Mouse (Mus musculus) heart, embryonic 16.5 days (tissue): ENCODE data around the gene Prap1. TPM values are rescaled to one million over a fixed set of nuclear protein-coding genes. Genes with fewer than 3 reads are reported as not detected.

Source experiments
- ATAC-seq: fragments of 200-750 bp; cut with Nextera tagmentation; replicated peaks from 2 replicates; pipeline ENCODE4 v1.8.0; 2017; ENCODE audit warnings: moderate number of reproducible peaks; ENCODE audit not compliant: insufficient read depth, low FRiP score; ENCODE audit errors: extremely low read depth
- H3K27ac ChIP-seq: fragments of 300-500 bp; sonication (generic); 2 replicates; pipeline ENCODE4 v1.5.1; 2014; ENCODE audit warnings: mild to moderate bottlenecking, low read length, control low read depth, moderate library complexity
- H3K27me3 ChIP-seq: fragments of 300-500 bp; sonication (generic); 2 replicates; pipeline ENCODE4 v1.6.1; 2014; ENCODE audit warnings: low read length, mixed read lengths; ENCODE audit not compliant: control insufficient read depth, insufficient read depth
- H3K36me3 ChIP-seq: fragments of 300-500 bp; sonication (generic); 2 replicates; pipeline ENCODE4 v1.6.1; 2014; ENCODE audit not compliant: control insufficient read depth, insufficient read depth
- H3K4me1 ChIP-seq: fragments of 300-500 bp; sonication (generic); 2 replicates; pipeline ENCODE4 v1.6.1; 2014; ENCODE audit warnings: low read length, mixed read lengths; ENCODE audit not compliant: control insufficient read depth, insufficient read depth
- H3K4me2 ChIP-seq: fragments of 300-500 bp; sonication (generic); 2 replicates; pipeline ENCODE4 v1.6.1; 2014; ENCODE audit warnings: low read depth, mild to moderate bottlenecking, control low read depth, low read length
- H3K4me3 ChIP-seq: fragments of 300-500 bp; sonication (generic); 2 replicates; pipeline ENCODE4 v1.5.1; 2014; ENCODE audit warnings: mild to moderate bottlenecking, control low read depth, low read length
- H3K9ac ChIP-seq: fragments of 300-500 bp; sonication (generic); 2 replicates; pipeline ENCODE4 v1.6.1; 2014; ENCODE audit warnings: low read length, control low read depth
- H3K9me3 ChIP-seq: fragments of 300-500 bp; sonication (generic); replicated peaks from 2 replicates; pipeline ENCODE4 v1.6.1; 2016; ENCODE audit warnings: low read length; ENCODE audit not compliant: control insufficient read depth
- WGBS: fragments of 180-500 bp; shearing (Covaris S2); extraction: QIAGEN DNeasy Blood & Tissue Kit; methylation state at CpG from one replicate; pipeline ENCODE4 v1.1.7; 2014; 5-methylcytosine and 5-hydroxymethylcytosine counted together
- polyA plus RNA-seq: library from polyadenylated mRNA; unstranded; fragments of >200 nt; fragmentation: Nextera tagmentation; extraction: Ambion mirVana; gene quantifications from 2 replicates; pipeline ENCODE4 v1.2.1, GENCODE M21; 2015

Prap1 gene
- polyA plus RNA-seq, 1 experiment from 2014 or later = 2.3 TPM

GRCm38 (mm10) chr7:140059601-140060000 is 33.6 kb upstream of the Prap1 start:
- 26% methylated on average over 4 of the region's 4 CpGs for WGBS
- H3K27me3 ChIP-seq = peaks cover 92% of the 10 kb centered on the region
- H3K9ac ChIP-seq = no peak overlapping the region
- no peak overlapping the region for H3K4me3 ChIP-seq
- 0 out of 2 replicates have a peak, but pooled peaks cover 5% of the 10 kb centered on the region for H3K4me1 ChIP-seq
- H3K36me3 ChIP-seq = no peaks in the 10 kb centered on the region
- no peak for ATAC-seq
- H3K27ac ChIP-seq = no peak overlapping the region
- H3K4me2 ChIP-seq = no peak overlapping the region
- H3K9me3 ChIP-seq = no peaks in the 10 kb centered on the region

GRCm38 (mm10) chr7:140060936-140061831 is 32.0 kb upstream of the Prap1 start:
- Histone ChIP-seq H3K4me3 (peak overlapping the region; percentile 37), H3K36me3 (no peaks in the 10 kb centered on the region), H3K9me3 (no peaks in the 10 kb centered on the region), H3K4me1 (0 out of 2 replicates have a peak, but pooled peaks cover 5% of the 10 kb centered on the region), H3K27me3 (peaks cover 94% of the 10 kb centered on the region), H3K4me2 (peak overlapping the region; percentile 57), H3K27ac (no peak overlapping the region), H3K9ac (no peak overlapping the region)
- WGBS = under 1% methylated on average over 46 of the region's 47 CpGs
- no peak for ATAC-seq

- peak overlapping the region; percentile 37; the same call in 1 of the 2 replicates for H3K4me3 ChIP-seq
Measured at GRCm38 (mm10) chr7:140061832-140062130, 31.4 kb upstream of the Prap1 start.

GRCm38 (mm10) chr7:140062307-140062706 is 30.9 kb upstream of the Prap1 start:
- Histone ChIP-seq H3K4me1 (0 out of 2 replicates have a peak, but pooled peaks cover 5% of the 10 kb centered on the region), H3K9ac (no peak overlapping the region), H3K4me3 (no peak overlapping the region), H3K27me3 (peaks cover 83% of the 10 kb centered on the region), H3K4me2 (no peak overlapping the region), H3K9me3 (no peaks in the 10 kb centered on the region), H3K27ac (no peak overlapping the region), H3K36me3 (no peaks in the 10 kb centered on the region)
- ATAC-seq = no peak
- 15% methylated on average over 11 of the region's 11 CpGs for WGBS

More at GRCm38 (mm10) chr7:140061832-140062130, 31.4 kb upstream of the Prap1 start:
- WGBS = 3% methylated on average over 6 of the region's 6 CpGs
- ATAC-seq = no peak
- H3K4me1 ChIP-seq = 0 out of 2 replicates have a peak, but pooled peaks cover 5% of the 10 kb centered on the region
- H3K4me2 ChIP-seq = peak overlapping the region; percentile 57; the same call in 1 of the 2 replicates
- no peak overlapping the region for H3K27ac ChIP-seq
- no peak overlapping the region for H3K9ac ChIP-seq
- no peaks in the 10 kb centered on the region for H3K36me3 ChIP-seq
- no peaks in the 10 kb centered on the region for H3K9me3 ChIP-seq
- peaks cover 88% of the 10 kb centered on the region for H3K27me3 ChIP-seq

- Histone ChIP-seq H3K4me2 (no peak overlapping the region), H3K4me1 (0 out of 2 replicates have a peak, but pooled peaks cover 3% of the 10 kb centered on the region), H3K27me3 (peaks cover 81% of the 10 kb centered on the region), H3K27ac (no peak overlapping the region), H3K36me3 (no peaks in the 10 kb centered on the region), H3K9me3 (no peaks in the 10 kb centered on the region), H3K9ac (no peak overlapping the region), H3K4me3 (no peak overlapping the region)
- 27% methylated on average over 7 of the region's 7 CpGs for WGBS
- no peak for ATAC-seq
Measured at GRCm38 (mm10) chr7:140063092-140063491, 30.1 kb upstream of the Prap1 start.

- H3K4me1 ChIP-seq = no peaks in the 10 kb centered on the region
- H3K27me3 ChIP-seq = peaks cover 49% of the 10 kb centered on the region
- H3K36me3 ChIP-seq = no peaks in the 10 kb centered on the region
- no peak overlapping the region for H3K4me2 ChIP-seq
- H3K9ac ChIP-seq = no peak overlapping the region
- no peak for ATAC-seq
- WGBS = 56% methylated on average over 6 of the region's 6 CpGs
- H3K9me3 ChIP-seq = no peaks in the 10 kb centered on the region
- no peak overlapping the region for H3K27ac ChIP-seq
- H3K4me3 ChIP-seq = no peak overlapping the region
Measured at GRCm38 (mm10) chr7:140067397-140067796, 25.8 kb upstream of the Prap1 start.

GRCm38 (mm10) chr7:140070042-140070711 is 23.0 kb upstream of the Prap1 start:
- WGBS = 31% methylated on average over 35 of the region's 39 CpGs
- H3K9ac ChIP-seq = peak overlapping the region; percentile 67
- no peaks in the 10 kb centered on the region for H3K9me3 ChIP-seq
- H3K4me1 ChIP-seq = no peaks in the 10 kb centered on the region
- H3K4me3 ChIP-seq = peak overlapping the region; percentile 42
- no peaks in the 10 kb centered on the region for H3K36me3 ChIP-seq
- no peak for ATAC-seq
- peak overlapping the region; percentile 68 for H3K4me2 ChIP-seq
- no peak overlapping the region for H3K27ac ChIP-seq
- H3K27me3 ChIP-seq = peaks cover 28% of the 10 kb centered on the region

- WGBS = 73% methylated on average over 6 of the region's 6 CpGs
- Histone ChIP-seq H3K4me3 (no peak overlapping the region), H3K9me3 (no peaks in the 10 kb centered on the region), H3K9ac (no peak overlapping the region), H3K27me3 (peaks cover 44% of the 10 kb centered on the region), H3K4me2 (no peak overlapping the region), H3K36me3 (no peaks in the 10 kb centered on the region), H3K27ac (no peak overlapping the region), H3K4me1 (peaks cover 5% of the 10 kb centered on the region; the same call in 1 of the 2 replicates)
- no peak for ATAC-seq
Measured at GRCm38 (mm10) chr7:140077698-140078097, 15.5 kb upstream of the Prap1 start.

GRCm38 (mm10) chr7:140078711-140079110 is 14.5 kb upstream of the Prap1 start:
- no peak for ATAC-seq
- Histone ChIP-seq H3K4me1 (peaks cover 5% of the 10 kb centered on the region; the same call in 1 of the 2 replicates), H3K27ac (no peak overlapping the region), H3K4me2 (no peak overlapping the region), H3K36me3 (no peaks in the 10 kb centered on the region), H3K4me3 (no peak overlapping the region), H3K27me3 (peaks cover 45% of the 10 kb centered on the region), H3K9me3 (no peaks in the 10 kb centered on the region), H3K9ac (no peak overlapping the region)
- WGBS = 7% methylated on average over 5 of the region's 5 CpGs
